Mouse (Mus musculus): ENCODE data around the gene Prkcb.

GRCm38 (mm10) chr7:122475038-122475437 lies 186.5 kb downstream of the Prkcb start:
- TF ChIP-seq CTCF (IDR thresholded peaks at IDR 0.05; ENCODE audit: control insufficient read depth, insufficient read depth, insufficient read length) (no peak), USF1 (IDR thresholded peaks at IDR 0.05; ENCODE audit: low read depth) (no peak), MAX (IDR thresholded peaks at IDR 0.05) (no peak)
